Mouse (Mus musculus): ENCODE measurements at regions not wholly inside any gene's neighbourhood (a gene's known extent, or its start where the extent isn't known, plus 50 kb on each side); places are given as distances from the start of the nearest gene placed in this dataset.
A peak's percentile ranks its signal among the peaks of the same experiment; 100 is the strongest.

DNA sequence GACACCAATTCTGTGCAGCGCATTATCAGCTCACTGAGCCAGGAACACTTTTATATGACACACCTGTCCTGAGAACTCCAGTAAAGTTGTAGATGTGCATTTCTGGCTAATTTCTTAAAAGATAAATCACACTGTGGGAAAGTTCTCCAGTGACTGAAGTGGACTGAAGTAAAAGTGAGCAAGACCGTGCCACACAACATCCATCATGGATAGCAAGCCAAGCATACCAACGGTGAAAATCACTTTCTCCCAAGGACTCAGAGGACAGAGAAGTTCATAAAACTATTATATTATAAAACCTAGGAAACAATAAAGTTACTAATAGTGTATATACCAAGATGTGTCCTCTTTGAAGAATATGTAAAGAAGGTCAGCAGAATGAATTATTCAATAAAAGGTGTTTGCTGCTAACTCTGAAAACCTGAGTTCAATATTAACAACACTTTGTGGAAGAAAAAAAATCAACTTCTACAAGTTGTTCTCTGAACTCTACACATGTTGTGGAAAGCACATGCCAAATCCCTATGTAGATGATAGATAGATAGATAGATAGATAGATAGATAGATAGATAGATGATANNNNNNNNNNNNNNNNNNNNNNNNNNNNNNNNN is 298.2 kb upstream of the Igbp1b start:
- no peaks in the 10 kb centered on the region for H3K4me1 ChIP-seq (ENCODE audit: insufficient read depth, low read length)
- no peaks in the 10 kb centered on the region for H3K9me3 ChIP-seq (ENCODE audit: low read length)
- H3K4me3 ChIP-seq (ENCODE audit: low read length): no peak overlapping the region
- no peak overlapping the region for H3K27ac ChIP-seq
- no peak for ATAC-seq
- H3K4me2 ChIP-seq (ENCODE audit: low read depth, low read length): no peak overlapping the region
- no peak overlapping the region for H3K9ac ChIP-seq (replicated peaks; ENCODE audit: low read length)
- WGBS: 92% methylated on average over 3 of the region's 3 CpGs
- H3K27me3 ChIP-seq (ENCODE audit: insufficient read depth, low read length): no peaks in the 10 kb centered on the region
- no peak for DNase-seq (ENCODE audit: low spot score)
- no peaks in the 10 kb centered on the region for H3K36me3 ChIP-seq (ENCODE audit: insufficient read depth, low read length)
- TF ChIP-seq CTCF (IDR thresholded peaks at IDR 0.05; ENCODE audit: low read depth): no peak

- ATAC-seq: no peak
Measured at GRCm38 (mm10) chr6:138950888-138951287, 292.5 kb upstream of the Igbp1b start.

DNA sequence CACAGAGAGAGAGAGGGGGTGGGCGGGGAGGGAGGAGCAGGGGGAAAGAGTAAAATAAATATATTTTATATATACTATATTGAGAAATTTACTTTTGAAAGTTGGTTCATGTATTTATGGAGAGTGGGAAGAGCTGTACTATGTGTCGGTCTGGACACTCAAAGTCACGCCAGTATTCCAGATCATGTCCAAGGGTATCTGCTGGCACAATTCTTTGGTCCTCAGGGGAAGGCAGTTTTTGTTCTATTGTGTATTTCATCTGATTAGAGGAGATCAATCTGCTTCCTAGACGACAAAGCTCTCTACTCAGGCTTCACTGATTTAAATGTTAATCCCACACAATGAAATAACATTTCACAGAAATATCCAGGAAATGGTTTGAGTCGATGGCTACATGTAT is 288.3 kb upstream of the Igbp1b start:
- no peak overlapping the region for H3K4me3 ChIP-seq (ENCODE audit: low read length)
- H3K9me3 ChIP-seq (ENCODE audit: low read length): no peaks in the 10 kb centered on the region
- H3K27me3 ChIP-seq (ENCODE audit: insufficient read depth, low read length): no peaks in the 10 kb centered on the region
- no peak overlapping the region for H3K9ac ChIP-seq (replicated peaks; ENCODE audit: low read length)
- H3K27ac ChIP-seq: no peak overlapping the region
- WGBS: 69% methylated on average over 5 of the region's 5 CpGs
- H3K36me3 ChIP-seq (ENCODE audit: insufficient read depth, low read length): no peaks in the 10 kb centered on the region
- no peak for DNase-seq (ENCODE audit: low spot score)
- ATAC-seq: no peak
- H3K4me2 ChIP-seq (ENCODE audit: low read depth, low read length): no peak overlapping the region
- no peak for TF ChIP-seq CTCF (IDR thresholded peaks at IDR 0.05; ENCODE audit: low read depth)
- no peaks in the 10 kb centered on the region for H3K4me1 ChIP-seq (ENCODE audit: insufficient read depth, low read length)

More at GRCm38 (mm10) chr6:138950888-138951287, 292.5 kb upstream of the Igbp1b start:
- H3K9ac ChIP-seq (replicated peaks; ENCODE audit: low read length): no peak overlapping the region
- no peaks in the 10 kb centered on the region for H3K4me1 ChIP-seq (ENCODE audit: insufficient read depth, low read length)
- H3K27ac ChIP-seq: no peak overlapping the region
- TF ChIP-seq CTCF (IDR thresholded peaks at IDR 0.05; ENCODE audit: low read depth): no peak
- 92% methylated on average over 3 of the region's 3 CpGs for WGBS
- no peak overlapping the region for H3K4me2 ChIP-seq (ENCODE audit: low read depth, low read length)
- H3K9me3 ChIP-seq (ENCODE audit: low read length): no peaks in the 10 kb centered on the region
- H3K27me3 ChIP-seq (ENCODE audit: insufficient read depth, low read length): no peaks in the 10 kb centered on the region
- H3K36me3 ChIP-seq (ENCODE audit: insufficient read depth, low read length): no peaks in the 10 kb centered on the region
- DNase-seq (ENCODE audit: low spot score): no peak
- no peak overlapping the region for H3K4me3 ChIP-seq (ENCODE audit: low read length)

DNA sequence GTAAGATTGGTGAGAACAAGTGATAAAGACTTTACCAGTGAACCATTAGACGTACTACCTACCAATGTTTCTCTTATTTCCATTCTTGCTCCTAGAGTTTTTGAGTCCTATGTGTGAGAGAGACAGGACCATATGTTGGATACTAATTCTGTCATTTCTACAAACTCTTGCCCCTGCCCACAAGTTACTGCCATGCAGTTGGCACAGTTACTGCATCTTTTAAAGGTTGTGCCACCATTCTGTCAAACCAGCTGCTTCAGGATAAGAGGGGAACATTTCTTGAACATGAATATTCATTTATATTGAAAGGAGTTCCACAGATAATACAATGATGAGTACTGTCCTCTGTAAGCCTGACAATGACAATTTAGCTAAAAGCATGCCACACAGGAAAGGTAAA is 287.1 kb upstream of the Igbp1b start:
- H3K4me1 ChIP-seq (ENCODE audit: insufficient read depth, low read length): no peaks in the 10 kb centered on the region
- no peaks in the 10 kb centered on the region for H3K9me3 ChIP-seq (ENCODE audit: low read length)
- no peak overlapping the region for H3K27ac ChIP-seq
- no peak for TF ChIP-seq CTCF (IDR thresholded peaks at IDR 0.05; ENCODE audit: low read depth)
- no peak overlapping the region for H3K9ac ChIP-seq (replicated peaks; ENCODE audit: low read length)
- H3K4me3 ChIP-seq (ENCODE audit: low read length): no peak overlapping the region
- no peaks in the 10 kb centered on the region for H3K27me3 ChIP-seq (ENCODE audit: insufficient read depth, low read length)
- H3K4me2 ChIP-seq (ENCODE audit: low read depth, low read length): no peak overlapping the region
- DNase-seq (ENCODE audit: low spot score) (no peak), ATAC-seq (no peak)
- 83% methylated on average over 1 of the region's 1 CpGs for WGBS
- H3K36me3 ChIP-seq (ENCODE audit: insufficient read depth, low read length): no peaks in the 10 kb centered on the region

- 51% methylated on average over 2 of the region's 2 CpGs for WGBS
- TF ChIP-seq CTCF (IDR thresholded peaks at IDR 0.05; ENCODE audit: low read depth): no peak
- no peaks in the 10 kb centered on the region for H3K36me3 ChIP-seq (ENCODE audit: insufficient read depth, low read length)
- no peak overlapping the region for H3K4me3 ChIP-seq (ENCODE audit: low read length)
- no peak overlapping the region for H3K27ac ChIP-seq
- H3K4me2 ChIP-seq (ENCODE audit: low read depth, low read length): no peak overlapping the region
- DNase-seq (ENCODE audit: low spot score) (no peak), ATAC-seq (no peak)
- no peak overlapping the region for H3K9ac ChIP-seq (replicated peaks; ENCODE audit: low read length)
- H3K9me3 ChIP-seq (ENCODE audit: low read length): no peaks in the 10 kb centered on the region
- no peaks in the 10 kb centered on the region for H3K27me3 ChIP-seq (ENCODE audit: insufficient read depth, low read length)
- no peaks in the 10 kb centered on the region for H3K4me1 ChIP-seq (ENCODE audit: insufficient read depth, low read length)
Measured at GRCm38 (mm10) chr6:138920161-138920560, 261.8 kb upstream of the Igbp1b start.

DNA sequence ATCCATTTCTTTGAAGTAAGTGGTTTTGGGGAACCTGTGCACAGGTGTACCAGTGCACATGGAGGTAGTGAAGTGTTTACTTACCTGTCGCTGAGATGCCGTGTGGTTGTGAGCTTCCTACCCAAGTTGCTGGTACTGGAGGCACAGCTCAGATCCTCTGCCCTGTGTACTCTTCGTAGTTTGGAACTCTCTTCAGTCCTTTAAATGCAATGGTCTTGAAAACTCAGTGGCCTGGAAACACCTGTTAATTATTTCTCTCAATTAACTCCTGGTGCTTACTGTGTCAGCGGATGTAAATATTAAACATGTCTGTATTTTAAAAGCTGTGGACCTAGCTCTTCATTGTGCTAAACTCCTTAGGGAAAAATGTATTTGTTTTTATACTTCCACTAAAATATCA is 261.2 kb upstream of the Igbp1b start:
- no peak overlapping the region for H3K9ac ChIP-seq (replicated peaks; ENCODE audit: low read length)
- ATAC-seq: no peak
- H3K4me1 ChIP-seq (ENCODE audit: insufficient read depth, low read length): no peaks in the 10 kb centered on the region
- no peaks in the 10 kb centered on the region for H3K9me3 ChIP-seq (ENCODE audit: low read length)
- H3K4me3 ChIP-seq (ENCODE audit: low read length): no peak overlapping the region
- WGBS: 88% methylated on average over 4 of the region's 4 CpGs
- H3K36me3 ChIP-seq (ENCODE audit: insufficient read depth, low read length): no peaks in the 10 kb centered on the region
- no peak overlapping the region for H3K27ac ChIP-seq
- H3K4me2 ChIP-seq (ENCODE audit: low read depth, low read length): no peak overlapping the region
- no peak for DNase-seq (ENCODE audit: low spot score)
- H3K27me3 ChIP-seq (ENCODE audit: insufficient read depth, low read length): no peaks in the 10 kb centered on the region
- TF ChIP-seq CTCF (IDR thresholded peaks at IDR 0.05; ENCODE audit: low read depth): no peak

- Histone ChIP-seq H3K4me3 (ENCODE audit: low read length) (no peak overlapping the region), H3K4me2 (ENCODE audit: low read depth, low read length) (no peak overlapping the region), H3K27ac (no peak overlapping the region), H3K27me3 (ENCODE audit: insufficient read depth, low read length) (no peaks in the 10 kb centered on the region), H3K9ac (replicated peaks; ENCODE audit: low read length) (no peak overlapping the region), H3K9me3 (ENCODE audit: low read length) (no peaks in the 10 kb centered on the region), H3K36me3 (ENCODE audit: insufficient read depth, low read length) (no peaks in the 10 kb centered on the region), H3K4me1 (ENCODE audit: insufficient read depth, low read length) (no peaks in the 10 kb centered on the region)
- peak; percentile 17; the same call in 1 of the 2 replicates for TF ChIP-seq CTCF (IDR thresholded peaks at IDR 0.05; ENCODE audit: low read depth)
- DNase-seq (ENCODE audit: low spot score) (peak; percentile 17), ATAC-seq (0 out of 2 replicates have a peak, but pooled peaks have one; percentile 40)
- 41% methylated on average over 3 of the region's 3 CpGs for WGBS
Measured at GRCm38 (mm10) chr6:138914981-138915380, 256.6 kb upstream of the Igbp1b start.

Data from hindbrain, postnatal 0 days (tissue).